Mouse (Mus musculus) liver, adult 2 months (tissue): ENCODE data around the gene Kctd17.

Experiments
- CTCF ChIP-seq: fragments of 200-500 bp; IDR thresholded peaks from 2 replicates; pipeline ENCODE4 v1.5.1; 2011; ENCODE audit warnings: low read depth, low read length, control low read depth
- POLR2A ChIP-seq: fragments of 200-500 bp; IDR thresholded peaks from 2 replicates; pipeline ENCODE4 v1.6.1; 2011; ENCODE audit warnings: low read length, control low read depth; ENCODE audit not compliant: insufficient read depth; ENCODE audit errors: extremely low read depth

- no peak for TF ChIP-seq POLR2A
- TF ChIP-seq CTCF = no peak
Observed at GRCm38 (mm10) chr15:78383450-78384219, 44.7 kb upstream of the Kctd17 start.
